Mouse (Mus musculus) spleen, adult 2 months (tissue): ENCODE results near the gene March6.

Experiments
- CTCF ChIP-seq: fragments of 200-500 bp; IDR thresholded peaks from 2 replicates; pipeline ENCODE4 v1.5.1; 2011; ENCODE audit warnings: mild to moderate bottlenecking, inconsistent platforms; ENCODE audit not compliant: insufficient read depth, insufficient read length, insufficient replicate concordance; ENCODE audit errors: extremely low read depth
- POLR2A ChIP-seq: fragments of 200-500 bp; IDR thresholded peaks from 2 replicates; pipeline ENCODE4 v1.6.1; 2011; ENCODE audit warnings: low read depth, low read length, inconsistent platforms

DNA sequence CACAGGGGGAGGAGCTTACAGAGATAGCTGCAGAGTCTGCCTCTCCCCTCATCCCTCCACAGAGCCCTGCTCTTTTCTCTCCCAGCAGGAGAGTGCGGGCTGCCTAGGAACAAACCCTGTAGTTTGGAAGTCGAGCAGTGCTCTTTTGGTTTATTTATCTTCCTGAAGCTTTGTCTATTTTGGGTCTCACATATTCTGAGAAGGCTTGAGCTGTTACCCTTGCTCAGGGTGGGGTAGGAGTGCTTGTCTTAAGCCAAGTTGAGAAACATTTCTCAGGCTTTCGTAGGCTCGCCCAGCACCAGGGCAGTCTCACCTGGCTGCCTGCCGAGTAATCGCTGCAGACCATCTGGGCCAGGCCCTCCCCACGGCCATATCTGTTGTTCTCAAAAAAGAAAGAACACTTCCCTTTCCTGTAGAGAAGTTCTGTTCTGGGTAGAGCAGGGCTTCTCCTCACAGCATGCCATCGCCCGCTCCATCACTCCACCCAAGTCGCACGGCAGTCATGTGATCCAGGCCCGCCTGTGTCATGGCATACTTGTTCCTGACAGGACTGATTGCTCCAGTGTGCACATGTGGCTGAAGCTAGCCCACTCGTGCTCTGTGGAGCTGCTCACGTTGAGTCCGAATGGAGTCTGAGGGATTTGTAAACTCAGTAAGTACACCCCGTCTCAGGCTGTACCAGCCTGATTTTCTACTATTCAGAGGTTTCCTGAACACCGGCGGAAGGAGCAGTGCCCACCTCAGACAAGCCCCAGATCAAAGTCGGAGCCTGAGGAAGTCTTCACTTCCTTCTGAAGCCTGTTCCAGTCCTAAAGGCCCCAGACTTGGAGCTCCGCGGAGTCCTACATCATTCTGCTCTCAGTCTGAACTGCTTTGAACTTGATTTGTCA lies 112.8 kb downstream of the March6 start:
- TF ChIP-seq POLR2A (no peak), CTCF (no peak)
